Mouse (Mus musculus): Measurements from ENCODE around the gene Igfbp5.

Igfbp5 gene

GRCm38 (mm10) chr1:72839356-72839755, 35.3 kb downstream of the Igfbp5 start:
- no peak for DNase-seq

GRCm38 (mm10) chr1:72833563-72833962, 41.1 kb downstream of the Igfbp5 start:
- no peak for DNase-seq

- DNase-seq = peak; percentile 40
Observed at GRCm38 (mm10) chr1:72832715-72833153, 42.0 kb downstream of the Igfbp5 start.

- no peak for DNase-seq
Observed at GRCm38 (mm10) chr1:72830485-72830884, 44.2 kb downstream of the Igfbp5 start.

GRCm38 (mm10) chr1:72828843-72829242, 45.8 kb downstream of the Igfbp5 start:
- no peak for DNase-seq

GRCm38 (mm10) chr1:72827411-72828315, 47.0 kb downstream of the Igfbp5 start:
- DNase-seq = no peak

- DNase-seq = no peak
Observed at GRCm38 (mm10) chr1:72826931-72827330, 47.8 kb downstream of the Igfbp5 start.

- DNase-seq = no peak
Observed at GRCm38 (mm10) chr1:72826446-72826845, 48.2 kb downstream of the Igfbp5 start.

GRCm38 (mm10) chr1:72825921-72826320, 48.8 kb downstream of the Igfbp5 start:
- DNase-seq = no peak

- no peak for DNase-seq
Observed at GRCm38 (mm10) chr1:72825286-72825685, 49.4 kb downstream of the Igfbp5 start.

GRCm38 (mm10) chr1:72824707-72825101, 50.0 kb downstream of the Igfbp5 start:
- no peak for DNase-seq

GRCm38 (mm10) chr1:72823751-72824706, 50.7 kb downstream of the Igfbp5 start, which contains the start of gene Igfbp2:
Gene Igfbp2 (plus strand): TSS chr1:72824503.
- DNase-seq = peak; percentile 6

- DNase-seq = no peak
Observed at GRCm38 (mm10) chr1:72822893-72823292, 51.8 kb downstream of the Igfbp5 start.

GRCm38 (mm10) chr1:72819995-72820394, 54.7 kb downstream of the Igfbp5 start:
- DNase-seq = no peak

- DNase-seq = no peak
Observed at GRCm38 (mm10) chr1:72815616-72816015, 59.1 kb downstream of the Igfbp5 start.

- no peak for DNase-seq
Observed at GRCm38 (mm10) chr1:72815184-72815583, 59.5 kb downstream of the Igfbp5 start.

GRCm38 (mm10) chr1:72813639-72814403, 60.9 kb downstream of the Igfbp5 start:
- DNase-seq = no peak

- no peak for DNase-seq
Observed at GRCm38 (mm10) chr1:72813089-72813638, 61.5 kb downstream of the Igfbp5 start.

GRCm38 (mm10) chr1:72811061-72811460, 63.6 kb downstream of the Igfbp5 start:
- no peak for DNase-seq

GRCm38 (mm10) chr1:72809951-72810675, 64.6 kb downstream of the Igfbp5 start:
- no peak for DNase-seq

GRCm38 (mm10) chr1:72809304-72809703, 65.4 kb downstream of the Igfbp5 start:
- DNase-seq = no peak
